Mouse (Mus musculus) fibroblast of lung, adult 2 months (primary cell): ENCODE data around the gene Dgkh.

Experiments
- DNase-seq: peaks from one replicate; pipeline ENCODE4 v3.0.0-alpha.2; 2011; ENCODE audit warnings: low read depth

Gene Dgkh

DNA sequence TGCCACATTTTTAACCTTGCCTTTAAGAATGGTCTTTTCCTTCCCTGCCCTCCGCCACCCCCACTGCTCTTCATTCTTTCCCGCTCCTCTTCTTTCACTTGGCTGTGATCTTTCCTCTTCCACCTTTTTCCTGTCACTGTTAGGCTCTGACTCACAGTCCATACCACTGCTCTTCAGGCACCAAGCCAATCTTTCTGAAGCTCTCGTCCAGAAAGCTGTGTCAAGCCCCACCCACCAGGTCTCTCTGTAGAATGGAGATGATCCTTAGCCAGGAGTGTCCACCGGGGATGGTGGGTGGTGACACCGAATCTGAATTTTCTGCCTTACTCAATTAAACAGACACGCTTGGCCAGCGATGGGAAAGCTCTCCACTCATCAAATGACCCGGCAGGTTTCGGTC is 58.0 kb downstream of the Dgkh start:
- DNase-seq, result no peak

DNA sequence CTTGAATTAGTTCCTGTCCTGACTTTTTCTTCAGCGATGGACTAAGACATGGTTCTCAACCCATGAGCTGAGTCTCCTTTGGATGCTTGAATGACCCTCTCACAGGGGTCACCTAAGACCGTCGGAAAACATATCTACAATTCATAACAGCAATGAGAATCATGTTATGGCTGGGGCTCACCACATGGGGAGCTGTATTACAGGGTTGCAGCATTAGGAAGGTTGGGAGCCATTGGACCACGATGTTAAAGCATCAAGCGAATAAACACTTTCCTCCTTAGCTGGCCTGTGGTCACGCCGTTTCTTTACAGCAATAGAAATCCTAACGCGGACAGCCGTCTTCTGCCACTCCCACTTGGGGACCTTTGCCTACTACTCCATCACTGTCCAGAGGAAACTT is 62.6 kb downstream of the Dgkh start:
- DNase-seq, result no peak

DNA sequence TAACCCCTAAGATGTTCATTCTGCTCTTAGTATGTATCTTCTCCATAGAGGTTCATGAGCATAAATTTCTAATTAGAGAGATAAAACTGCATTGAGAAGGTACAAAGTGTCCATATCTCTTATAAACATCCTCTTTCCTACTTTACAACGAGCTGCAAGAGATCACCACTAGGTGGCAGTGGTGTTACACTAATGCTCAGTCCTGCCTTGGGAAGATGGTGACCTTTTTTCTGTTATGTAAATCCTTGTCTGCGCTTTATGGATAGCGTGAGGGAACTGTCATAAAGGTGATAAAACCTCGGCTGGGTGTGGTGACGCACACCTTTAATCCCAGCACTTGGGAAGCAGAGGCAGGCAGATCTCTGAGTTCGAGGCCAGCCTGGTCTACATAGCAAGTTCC is 64.3 kb downstream of the Dgkh start:
- peak; percentile 49 for DNase-seq

DNA sequence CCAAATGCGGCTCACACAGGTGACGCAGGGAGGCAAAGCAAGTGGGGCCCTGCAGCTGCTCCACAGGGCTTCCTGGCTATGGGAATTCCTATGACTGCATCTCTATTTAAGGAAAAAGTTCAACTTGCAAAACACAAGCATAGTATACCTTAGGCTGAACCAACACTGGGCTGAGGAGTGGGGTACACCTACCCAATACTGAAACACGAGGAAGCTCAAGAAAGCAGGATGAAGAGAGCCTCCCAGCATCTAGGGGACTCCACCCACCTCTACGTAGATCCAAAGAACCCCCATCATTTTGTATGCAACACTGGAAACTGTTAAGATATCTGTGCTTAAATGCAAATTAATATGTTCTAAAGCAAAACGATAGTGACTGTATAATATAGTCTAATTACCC is 64.8 kb downstream of the Dgkh start:
- no peak for DNase-seq

DNA sequence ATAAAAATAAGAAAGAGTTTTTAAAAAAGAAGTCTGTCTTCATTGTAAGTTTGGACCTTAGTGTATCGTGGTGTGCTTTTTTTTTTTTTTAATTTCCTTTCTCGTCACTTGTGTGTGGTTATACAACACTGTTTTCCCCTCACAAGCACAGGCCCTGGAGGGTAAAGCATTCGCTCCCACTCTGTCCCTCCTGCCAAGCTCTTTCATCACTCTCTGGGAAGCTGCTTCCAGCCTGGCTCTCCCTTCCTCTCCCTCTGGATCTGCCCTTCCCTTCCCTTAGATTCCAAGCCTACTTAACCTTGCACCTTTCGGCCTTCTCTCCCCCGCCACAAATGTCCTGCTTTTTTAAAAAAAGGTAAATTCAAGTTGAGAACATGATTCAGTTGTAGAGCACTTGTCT is 69.9 kb downstream of the Dgkh start:
- no peak for DNase-seq

DNA sequence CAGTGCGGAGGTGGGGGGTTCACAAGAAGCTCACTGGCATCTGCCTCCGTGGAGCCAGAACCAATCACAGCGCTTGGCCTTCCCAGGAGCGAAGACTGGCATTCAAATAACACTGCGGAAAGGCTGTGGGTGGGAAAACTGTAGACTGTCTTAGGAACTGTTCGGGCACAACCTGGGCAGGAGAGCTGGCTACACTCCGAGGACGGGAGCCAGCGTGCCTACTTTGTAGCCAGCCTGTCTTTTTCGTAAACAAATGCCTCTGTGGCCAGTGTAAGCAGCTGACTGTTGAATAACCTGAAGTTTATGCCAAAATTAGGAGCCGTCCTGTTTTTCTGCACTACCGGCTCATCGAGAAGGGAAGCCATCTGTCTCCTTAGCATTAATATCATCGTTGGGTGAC is 71.1 kb downstream of the Dgkh start:
- DNase-seq, result no peak

DNA sequence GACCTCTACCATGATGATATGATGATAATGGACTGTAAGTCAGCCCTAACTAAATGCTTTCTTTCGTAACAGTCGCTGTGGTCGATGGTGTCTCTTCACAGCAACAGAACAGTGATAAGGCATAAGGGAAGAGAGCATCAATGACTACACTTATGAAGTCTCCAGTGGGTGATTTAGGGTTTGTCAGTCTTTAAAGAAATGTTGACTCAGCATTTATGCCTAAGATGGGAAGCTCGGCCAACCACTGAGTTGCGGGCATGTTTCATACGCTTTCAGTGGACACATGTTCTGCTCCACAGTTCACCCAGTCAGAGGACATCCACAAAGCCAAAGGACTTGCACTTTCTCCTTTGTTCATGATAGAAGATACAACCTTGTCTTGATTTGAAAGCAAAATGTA is 73.9 kb downstream of the Dgkh start:
- no peak for DNase-seq

DNA sequence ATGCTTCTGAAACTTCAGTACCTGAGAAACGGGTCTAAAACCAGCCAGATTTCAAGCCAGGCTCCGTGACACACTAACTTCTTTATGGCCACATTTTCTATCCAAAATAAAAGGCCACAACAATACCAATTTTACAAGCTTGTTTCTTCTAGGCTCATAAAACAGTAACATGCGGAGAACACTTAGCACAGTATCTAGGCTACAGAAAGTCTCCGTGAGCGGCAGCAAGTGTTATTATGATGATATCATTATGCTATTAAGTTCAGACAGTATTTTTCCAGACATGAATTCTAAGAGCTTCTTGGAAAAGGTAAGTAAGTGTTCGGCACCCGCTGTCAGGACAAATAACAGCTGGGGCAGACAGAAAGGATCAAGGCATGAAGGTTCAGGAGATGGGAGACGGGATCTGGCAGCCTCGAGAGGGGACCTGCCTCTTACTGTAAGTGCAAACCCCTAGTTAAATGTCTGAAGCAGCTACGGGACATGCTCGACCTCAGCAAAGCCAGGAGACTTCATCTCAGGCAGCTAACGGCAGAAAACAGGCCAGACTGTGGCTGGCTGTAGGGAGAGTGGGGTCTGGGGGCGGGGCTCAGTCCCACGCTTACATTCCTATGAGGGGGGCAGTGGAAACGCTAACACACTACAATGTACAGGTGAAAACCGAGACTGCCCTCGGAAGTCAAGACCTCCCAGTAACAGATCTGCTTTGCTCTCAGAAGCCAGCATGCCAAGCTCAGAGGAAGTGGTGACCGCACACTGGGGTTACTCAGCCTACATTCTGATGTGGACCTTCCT is 75.5 kb downstream of the Dgkh start:
- no peak for DNase-seq

DNA sequence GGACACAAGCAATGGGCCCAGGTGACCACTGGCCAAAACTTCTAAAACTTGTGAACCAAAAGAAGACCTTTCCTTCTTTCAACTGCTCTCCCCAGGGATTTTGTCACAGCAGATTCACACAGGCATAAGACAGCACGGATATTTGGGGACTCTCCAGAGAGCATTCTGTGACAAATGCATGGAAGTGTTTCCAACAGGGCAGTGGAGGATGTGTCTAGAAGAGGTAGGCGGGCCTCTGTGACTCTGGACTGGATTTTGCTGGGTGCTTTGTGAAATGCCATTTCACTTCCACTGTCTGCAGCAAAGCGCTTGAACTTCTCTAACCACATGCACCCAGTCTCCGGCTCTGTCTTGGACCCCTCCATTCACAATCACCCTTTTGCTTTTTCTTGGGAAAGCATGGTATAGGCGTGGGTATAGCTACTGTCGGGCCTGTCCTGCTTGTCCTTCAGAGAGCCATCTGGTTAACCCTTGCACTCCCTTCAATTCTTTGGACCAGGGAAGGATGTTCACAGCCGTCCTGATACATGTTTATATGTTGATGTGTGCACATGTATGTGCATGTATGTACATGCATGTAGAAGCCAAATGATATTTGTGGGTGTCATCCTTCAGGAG is 77.5 kb downstream of the Dgkh start:
- no peak for DNase-seq

DNA sequence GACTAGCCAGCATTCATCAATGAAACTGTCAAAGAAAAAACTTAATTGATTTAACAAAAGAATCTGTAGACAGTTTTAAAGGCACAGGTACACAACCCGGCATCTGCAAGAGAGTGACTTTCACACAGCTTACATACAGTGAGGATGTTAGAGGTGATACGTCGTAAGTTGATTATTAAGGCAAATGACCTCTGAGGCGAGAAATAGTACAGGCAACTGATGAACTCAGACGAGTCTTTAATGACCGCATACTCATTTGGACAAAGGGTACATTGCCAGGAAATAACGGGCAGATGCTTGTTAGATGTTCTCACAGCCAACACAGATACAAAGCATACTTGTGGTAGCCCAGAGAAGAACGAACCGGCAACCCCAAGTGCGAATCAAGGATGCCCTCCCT is 78.4 kb downstream of the Dgkh start:
- DNase-seq, result no peak

DNA sequence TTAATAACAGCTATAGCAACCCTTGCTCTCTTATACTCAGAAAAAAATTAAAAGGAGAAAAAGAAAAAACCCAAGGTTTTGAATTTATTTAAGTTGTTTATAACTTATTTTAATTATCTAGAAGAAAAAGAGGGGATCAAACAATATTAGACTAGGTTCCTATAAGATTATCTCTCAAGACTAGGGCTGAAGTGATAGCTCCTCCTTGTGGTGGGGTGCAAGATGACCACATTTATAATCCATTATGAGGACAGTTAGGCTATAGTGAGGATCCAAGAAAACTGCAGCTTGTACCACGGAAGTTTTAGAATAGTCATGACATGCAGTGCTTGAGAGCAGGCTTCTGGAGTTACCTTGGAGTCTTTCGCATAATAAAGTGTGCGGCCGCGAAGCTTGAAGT is 79.2 kb downstream of the Dgkh start:
- no peak for DNase-seq

DNA sequence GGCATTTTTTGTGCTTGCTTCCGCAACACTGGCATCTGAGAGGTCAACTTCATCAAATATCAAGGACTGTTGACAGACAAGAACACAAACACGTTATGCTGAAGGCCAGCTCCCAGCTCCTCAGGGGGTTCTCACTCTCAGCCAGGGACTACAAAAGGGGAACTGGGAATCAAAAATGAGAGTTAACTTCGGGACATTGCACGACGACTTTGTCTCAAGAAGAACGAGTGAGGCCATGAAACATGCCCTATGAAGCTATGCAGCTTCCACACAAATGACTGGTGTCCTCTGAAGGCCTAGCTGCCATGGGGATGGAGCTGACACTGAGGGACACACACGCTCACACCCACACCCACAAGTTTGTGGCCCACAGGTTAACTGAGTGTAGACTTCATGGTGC is 80.9 kb downstream of the Dgkh start:
- DNase-seq, result no peak

DNA sequence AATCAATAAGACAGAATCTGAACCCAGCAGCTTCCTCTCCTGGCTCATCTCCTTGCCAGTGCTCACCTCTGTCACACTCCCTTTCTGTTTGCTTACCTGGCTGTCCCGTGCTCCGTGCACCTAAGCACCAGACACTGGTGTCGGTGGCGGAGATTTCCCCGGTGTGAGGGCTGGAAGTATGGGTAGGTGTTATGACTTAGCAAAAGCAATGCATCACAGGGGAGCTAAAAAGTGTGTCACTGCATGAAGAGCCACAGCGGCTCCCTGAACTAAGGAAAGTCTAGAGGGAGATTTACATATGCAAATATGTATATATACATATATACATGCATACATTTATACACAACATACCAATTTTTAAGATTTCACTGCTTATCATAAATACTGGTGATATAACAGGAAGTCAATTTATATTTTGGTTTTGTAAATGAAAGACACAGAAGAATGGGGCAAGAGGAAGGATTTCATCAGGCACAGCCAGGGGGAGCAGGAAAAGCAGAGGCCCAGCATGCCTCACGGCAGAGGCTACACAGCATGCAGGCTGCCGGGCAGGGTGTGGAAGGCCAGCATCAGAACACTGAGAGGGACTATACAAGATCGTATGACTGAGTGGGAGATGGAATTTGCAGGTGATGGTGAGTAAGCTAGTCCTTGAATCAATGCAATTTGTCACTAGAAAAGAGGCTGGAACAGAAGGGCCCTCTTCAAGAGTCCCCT is 82.0 kb downstream of the Dgkh start:
- DNase-seq, result no peak

DNA sequence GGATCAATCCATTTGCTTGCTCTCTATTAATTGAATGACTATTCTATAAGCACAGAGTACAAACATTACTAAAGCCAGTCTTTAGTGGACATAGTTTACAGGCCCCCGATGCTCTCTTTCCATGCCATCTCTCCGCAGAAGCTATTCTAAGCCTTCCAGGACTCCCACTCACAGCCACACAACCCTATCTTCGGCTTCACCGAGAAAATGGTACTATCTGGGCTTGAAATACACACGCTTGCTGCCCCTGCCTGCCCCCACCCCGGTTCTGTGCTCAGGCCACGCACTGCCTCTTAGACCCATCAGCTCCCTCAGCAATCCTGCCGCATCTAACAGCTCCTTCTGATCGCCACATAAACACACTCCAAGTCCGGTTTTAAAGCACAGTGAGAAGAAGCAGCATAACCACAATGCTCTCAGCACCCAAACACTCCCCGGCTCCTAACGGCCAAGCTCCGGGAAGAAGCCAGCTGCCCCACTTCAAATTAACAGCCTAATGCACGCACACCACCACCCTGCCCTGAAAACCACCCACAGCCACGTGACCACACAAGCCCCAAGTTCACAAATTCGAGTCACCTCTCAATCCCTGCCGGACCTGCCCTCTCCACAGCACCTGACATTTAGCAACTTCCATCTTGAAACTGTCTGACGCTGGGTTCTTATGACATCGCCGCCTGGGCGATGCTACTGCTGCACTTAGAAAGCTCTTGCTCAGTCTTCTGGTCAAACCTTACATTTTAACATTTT is 82.9 kb downstream of the Dgkh start:
- DNase-seq, result no peak

DNA sequence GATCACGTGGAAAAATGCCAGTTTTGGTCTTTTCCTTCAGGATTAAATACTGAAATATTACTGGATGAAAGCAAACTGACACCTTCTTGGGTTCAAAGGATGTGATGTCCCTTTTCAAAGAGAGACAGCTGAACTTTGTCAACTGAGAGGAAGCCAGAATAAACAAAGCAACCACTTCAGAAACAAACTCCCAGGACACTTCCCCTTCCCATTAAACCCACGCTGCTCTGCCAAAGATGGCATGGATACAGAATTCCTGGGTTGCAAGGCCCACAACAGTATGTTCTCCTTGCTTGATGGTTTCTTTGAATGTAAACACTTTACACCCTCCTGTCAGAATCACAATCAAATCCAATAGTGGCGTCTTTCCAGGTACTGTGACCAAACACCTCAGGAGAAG is 87.0 kb downstream of the Dgkh start:
- DNase-seq, result no peak

DNA sequence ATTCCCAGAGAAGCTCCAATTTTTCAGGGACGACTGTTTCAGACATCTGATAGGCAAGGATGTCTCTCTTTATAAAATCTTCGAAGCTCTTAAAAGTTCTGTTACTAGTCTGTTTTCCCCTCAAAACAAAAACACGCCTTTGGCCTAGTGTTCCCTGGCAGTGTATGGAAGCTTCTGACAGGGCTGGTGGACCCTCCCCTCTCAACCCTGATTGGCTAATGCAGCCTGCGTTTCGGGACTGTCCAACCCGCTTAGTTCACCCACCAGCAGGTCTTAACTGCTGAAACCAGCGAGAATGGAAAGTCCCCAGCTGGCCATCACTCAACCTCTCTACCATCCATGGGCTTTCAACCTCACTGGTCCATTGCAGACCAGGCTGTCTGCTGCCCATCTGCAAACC is 91.3 kb downstream of the Dgkh start:
- DNase-seq, result no peak

DNA sequence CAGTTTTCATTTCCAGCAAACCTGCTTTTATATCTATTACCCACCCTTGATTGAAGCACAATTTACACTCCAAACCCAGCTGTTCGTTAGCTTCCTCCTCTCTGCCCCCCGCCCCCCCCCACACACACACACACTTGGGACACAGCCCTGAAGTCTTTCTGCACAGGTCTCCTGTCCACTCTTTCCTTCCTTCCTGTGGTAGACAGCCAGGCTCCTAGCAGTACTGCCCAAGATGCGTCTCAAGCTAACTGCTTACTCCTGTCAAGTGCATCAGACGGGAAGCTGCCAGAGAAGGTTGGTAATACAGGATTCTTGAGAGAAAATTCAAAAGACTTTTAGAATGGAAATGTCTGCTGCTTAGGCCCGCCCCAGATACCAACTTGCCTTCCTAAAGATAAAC is 92.9 kb downstream of the Dgkh start:
- DNase-seq, result no peak

DNA sequence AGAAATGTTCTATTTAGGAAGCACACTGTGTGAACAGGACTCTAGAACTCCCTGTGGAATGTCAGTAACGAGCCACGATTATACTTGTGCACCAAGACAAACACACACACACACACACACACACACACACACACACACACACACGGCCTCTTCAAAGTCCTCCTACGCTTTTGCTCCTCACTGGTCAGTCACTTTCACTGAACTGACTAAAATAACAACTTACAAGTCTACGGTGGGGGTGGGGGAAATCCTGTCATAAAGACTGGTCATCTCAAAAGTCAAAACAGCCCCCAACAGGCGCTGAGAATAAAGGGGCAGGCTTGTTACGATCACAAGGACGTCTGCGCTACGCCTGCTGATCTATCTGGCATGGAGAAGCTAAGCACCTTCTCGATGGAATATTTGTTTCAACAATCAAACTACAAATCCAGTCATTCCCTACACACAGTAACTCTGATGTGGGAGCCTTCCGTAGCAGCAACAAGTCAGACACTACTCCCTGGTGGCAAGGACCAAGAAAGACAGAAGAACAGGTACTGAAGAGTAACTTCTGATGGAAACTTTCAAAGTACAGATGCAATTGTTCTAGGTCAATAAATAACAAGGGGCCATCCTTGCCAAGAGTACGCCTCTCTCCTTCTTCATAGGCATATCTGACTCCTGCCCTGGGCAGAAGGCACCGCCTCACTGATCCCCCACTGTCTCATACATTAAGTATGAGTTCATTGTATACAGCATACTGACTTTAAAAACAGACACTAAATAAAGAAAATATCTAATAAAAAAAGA is 96.8 kb downstream of the Dgkh start:
- no peak for DNase-seq

DNA sequence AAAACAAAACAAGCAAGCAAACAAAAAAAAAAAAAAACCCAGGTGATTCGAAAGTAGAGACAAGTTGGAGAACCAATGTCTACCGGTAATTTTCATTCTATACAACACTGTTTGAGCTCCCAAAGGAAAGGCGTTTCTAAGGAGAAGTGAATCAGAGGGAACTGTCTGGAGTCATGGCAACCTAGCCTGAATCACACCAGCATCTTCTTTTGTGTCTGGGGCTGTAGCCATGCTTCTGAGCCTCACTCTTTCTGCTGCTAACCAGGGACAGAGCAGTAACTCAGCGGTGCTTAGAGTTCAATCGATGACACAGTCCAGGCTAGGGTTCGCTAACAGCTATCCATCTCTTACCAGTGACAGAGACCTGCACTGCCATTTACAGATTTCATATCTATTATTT is 99.8 kb downstream of the Dgkh start:
- no peak for DNase-seq

DNA sequence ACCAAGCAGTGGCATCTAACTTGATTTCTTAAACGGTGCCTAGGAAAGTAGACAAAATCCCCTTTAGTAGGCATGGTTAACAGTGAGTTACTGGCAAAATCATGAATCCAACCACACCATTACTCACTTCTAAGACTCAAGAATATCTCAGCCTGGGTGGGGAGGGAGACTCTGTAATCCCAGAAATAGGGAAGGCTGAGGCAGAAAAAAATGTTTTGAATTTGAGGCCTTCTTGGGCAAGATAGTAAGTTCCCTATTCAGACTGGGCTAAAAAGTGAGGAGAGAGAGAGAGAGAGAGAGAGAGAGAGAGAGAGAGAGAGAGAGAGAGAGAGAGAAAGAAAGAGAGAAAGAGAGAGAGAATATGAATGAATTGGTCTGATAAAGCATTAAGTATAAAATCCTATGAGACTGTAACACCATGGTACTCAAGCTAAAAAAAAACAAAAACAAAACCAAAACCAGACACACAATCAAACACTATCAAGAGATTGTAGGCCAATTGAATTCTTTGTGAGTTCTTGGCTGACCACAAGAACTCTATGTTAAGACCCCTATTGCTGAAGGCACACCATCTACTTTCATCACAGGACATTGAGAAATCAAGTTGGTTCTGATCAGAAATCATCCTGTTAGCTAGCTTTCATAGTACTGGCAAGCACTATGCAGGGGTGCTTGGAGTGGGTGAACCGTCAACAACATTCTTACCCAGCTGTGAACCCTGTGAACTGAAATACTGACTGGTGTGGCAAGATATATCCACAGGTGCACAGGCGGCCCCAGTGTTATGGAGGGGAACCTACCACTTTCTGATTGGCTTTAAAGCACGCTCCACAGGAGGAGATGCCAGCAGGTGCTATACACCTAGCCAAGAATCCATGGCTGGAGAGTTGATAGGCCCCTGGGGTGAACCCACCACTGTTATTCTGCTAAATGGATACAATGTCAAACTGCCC is 101.4 kb downstream of the Dgkh start:
- no peak for DNase-seq
